In genomic region chr17:66346378-66346777, GRCm38 (mm10) we compare ENCODE assay signal across 18 mouse cellular contexts.
"Had no signal": no experiment of that assay in that cellular context is flagged by ENCODE, and none has a peak within 500 bp of the region (broad histone marks: within the 10 kb centered on the region; RNA-seq: fewer than 3 reads in every experiment).

No protein-coding gene starts in this region.

- H3K9me3 ChIP-seq: limb, embryonic 13.5 days; liver, embryonic 15.5 days; midbrain, embryonic 15.5 days; neural tube, embryonic 12.5 days; stomach, embryonic 15.5 days had no signal

- DNase-seq: kidney, adult 9 months; kidney, postnatal 36 days; layer of hippocampus, adult 9-11 months; layer of hippocampus, postnatal 36 days; lung, adult 2 months; lung, postnatal 10 days; retina, postnatal 1 day; thymus, postnatal 36 days had no signal

- H3K4me3 ChIP-seq: limb, embryonic 13.5 days; liver, embryonic 15.5 days; megakaryocyte, embryonic 14.5 days; midbrain, embryonic 15.5 days; neural tube, embryonic 12.5 days; stomach, embryonic 15.5 days had no signal

- H3K4me2 ChIP-seq: limb, embryonic 13.5 days; liver, embryonic 11.5 days; liver, embryonic 15.5 days; midbrain, embryonic 11.5 days; midbrain, embryonic 15.5 days; neural tube, embryonic 12.5 days; stomach, embryonic 15.5 days had no signal

- H3K27me3 ChIP-seq: limb, embryonic 13.5 days; liver, embryonic 15.5 days; megakaryocyte, embryonic 14.5 days; midbrain, embryonic 15.5 days; neural tube, embryonic 12.5 days; stomach, embryonic 15.5 days had no signal

- H3K9ac ChIP-seq: limb, embryonic 13.5 days; liver, embryonic 15.5 days; midbrain, embryonic 15.5 days; neural tube, embryonic 12.5 days; stomach, embryonic 15.5 days had no signal

- ATAC-seq: midbrain, embryonic 15.5 days had no signal

- H3K4me1 ChIP-seq: liver, embryonic 15.5 days; megakaryocyte, embryonic 14.5 days; midbrain, embryonic 15.5 days; neural tube, embryonic 12.5 days; stomach, embryonic 15.5 days had no signal

- H3K36me3 ChIP-seq: liver, embryonic 15.5 days; stomach, embryonic 15.5 days had no signal

- H3K27ac ChIP-seq: kidney, postnatal 0 days; limb, embryonic 13.5 days; liver, embryonic 15.5 days; macrophage; midbrain, embryonic 15.5 days; neural tube, embryonic 12.5 days; stomach, embryonic 15.5 days had no signal
